Mouse (Mus musculus): ENCODE measurements around the gene Gpa33. TPM values are rescaled to one million over a fixed set of nuclear protein-coding genes. Genes with fewer than 3 reads are reported as not detected.
A peak's percentile ranks its signal among the peaks of the same experiment; 100 is the strongest.

Gene Gpa33
- total and polyA plus RNA-seq, 2 experiments from 2014 or later, result 0.17 TPM; not detected in 1

- Histone ChIP-seq H3K27me3 (ENCODE audit: insufficient read depth, low read length) (no peaks in the 10 kb centered on the region), H3K4me1 (ENCODE audit: insufficient read depth, low read length) (no peaks in the 10 kb centered on the region), H3K4me3 (ENCODE audit: low read depth, low read length) (no peak overlapping the region), H3K4me2 (ENCODE audit: low read depth, low read length, poor library complexity, severe bottlenecking) (no peak overlapping the region), H3K27ac (ENCODE audit: low read depth, low read length) (no peak overlapping the region), H3K9ac (replicated peaks; ENCODE audit: low read length, poor library complexity, severe bottlenecking) (no peak overlapping the region), H3K9me3 (ENCODE audit: low read length) (no peaks in the 10 kb centered on the region), H3K36me3 (ENCODE audit: insufficient read depth, low read length) (no peaks in the 10 kb centered on the region)
- TF ChIP-seq CTCF (IDR thresholded peaks at IDR 0.05), result no peak
- DNase-seq (ENCODE audit: low spot score), result no peak
- WGBS, result 97% methylated on average over 2 of the region's 2 CpGs
- no peak for ATAC-seq (ENCODE audit: low FRiP score)
These were observed 31.9 kb upstream of the Gpa33 start for GRCm38 (mm10) chr1:166098120-166098519.

GRCm38 (mm10) chr1:166102920-166103608 is 27.0 kb upstream of the Gpa33 start:
- H3K27ac ChIP-seq (ENCODE audit: low read depth, low read length), result no peak overlapping the region
- WGBS, result 66% methylated on average over 11 of the region's 11 CpGs
- no peaks in the 10 kb centered on the region for H3K27me3 ChIP-seq (ENCODE audit: insufficient read depth, low read length)
- no peaks in the 10 kb centered on the region for H3K9me3 ChIP-seq (ENCODE audit: low read length)
- no peak overlapping the region for H3K4me3 ChIP-seq (ENCODE audit: low read depth, low read length)
- peak; percentile 56 for TF ChIP-seq CTCF (IDR thresholded peaks at IDR 0.05)
- no peak for ATAC-seq (ENCODE audit: low FRiP score)
- no peak overlapping the region for H3K9ac ChIP-seq (replicated peaks; ENCODE audit: low read length, poor library complexity, severe bottlenecking)
- H3K36me3 ChIP-seq (ENCODE audit: insufficient read depth, low read length), result no peaks in the 10 kb centered on the region
- no peak overlapping the region for H3K4me2 ChIP-seq (ENCODE audit: low read depth, low read length, poor library complexity, severe bottlenecking)
- peak; percentile 11 for DNase-seq (ENCODE audit: low spot score)
- no peaks in the 10 kb centered on the region for H3K4me1 ChIP-seq (ENCODE audit: insufficient read depth, low read length)

GRCm38 (mm10) chr1:166104858-166105257 is 25.2 kb upstream of the Gpa33 start:
- H3K4me1 ChIP-seq (ENCODE audit: insufficient read depth, low read length), result no peaks in the 10 kb centered on the region
- no peak overlapping the region for H3K4me3 ChIP-seq (ENCODE audit: low read depth, low read length)
- WGBS, result 91% methylated on average over 3 of the region's 3 CpGs
- DNase-seq (ENCODE audit: low spot score) (no peak), ATAC-seq (ENCODE audit: low FRiP score) (no peak)
- no peak overlapping the region for H3K27ac ChIP-seq (ENCODE audit: low read depth, low read length)
- H3K9me3 ChIP-seq (ENCODE audit: low read length), result no peaks in the 10 kb centered on the region
- TF ChIP-seq CTCF (IDR thresholded peaks at IDR 0.05), result no peak
- H3K36me3 ChIP-seq (ENCODE audit: insufficient read depth, low read length), result no peaks in the 10 kb centered on the region
- no peak overlapping the region for H3K9ac ChIP-seq (replicated peaks; ENCODE audit: low read length, poor library complexity, severe bottlenecking)
- no peaks in the 10 kb centered on the region for H3K27me3 ChIP-seq (ENCODE audit: insufficient read depth, low read length)
- H3K4me2 ChIP-seq (ENCODE audit: low read depth, low read length, poor library complexity, severe bottlenecking), result no peak overlapping the region

- WGBS, result 84% methylated on average over 6 of the region's 6 CpGs
- H3K36me3 ChIP-seq (ENCODE audit: insufficient read depth, low read length), result no peaks in the 10 kb centered on the region
- no peaks in the 10 kb centered on the region for H3K9me3 ChIP-seq (ENCODE audit: low read length)
- no peaks in the 10 kb centered on the region for H3K4me1 ChIP-seq (ENCODE audit: insufficient read depth, low read length)
- no peak for DNase-seq (ENCODE audit: low spot score)
- H3K27ac ChIP-seq (ENCODE audit: low read depth, low read length), result no peak overlapping the region
- no peak overlapping the region for H3K9ac ChIP-seq (replicated peaks; ENCODE audit: low read length, poor library complexity, severe bottlenecking)
- H3K4me2 ChIP-seq (ENCODE audit: low read depth, low read length, poor library complexity, severe bottlenecking), result no peak overlapping the region
- no peak overlapping the region for H3K4me3 ChIP-seq (ENCODE audit: low read depth, low read length)
- no peak for ATAC-seq (ENCODE audit: low FRiP score)
- TF ChIP-seq CTCF (IDR thresholded peaks at IDR 0.05), result no peak
- no peaks in the 10 kb centered on the region for H3K27me3 ChIP-seq (ENCODE audit: insufficient read depth, low read length)
These were observed 24.6 kb upstream of the Gpa33 start for GRCm38 (mm10) chr1:166105464-166105863.

GRCm38 (mm10) chr1:166114986-166115385 is 15.1 kb upstream of the Gpa33 start:
- no peak for ATAC-seq (ENCODE audit: low FRiP score)

GRCm38 (mm10) chr1:166115719-166116118 is 14.3 kb upstream of the Gpa33 start:
- DNase-seq (ENCODE audit: low spot score), result no peak
- no peak for ATAC-seq (ENCODE audit: low FRiP score)
- Histone ChIP-seq H3K4me2 (ENCODE audit: low read depth, low read length, poor library complexity, severe bottlenecking) (no peak overlapping the region), H3K4me3 (ENCODE audit: low read depth, low read length) (no peak overlapping the region), H3K9me3 (ENCODE audit: low read length) (no peaks in the 10 kb centered on the region), H3K27me3 (ENCODE audit: insufficient read depth, low read length) (no peaks in the 10 kb centered on the region), H3K27ac (ENCODE audit: low read depth, low read length) (no peak overlapping the region), H3K4me1 (ENCODE audit: insufficient read depth, low read length) (no peaks in the 10 kb centered on the region), H3K9ac (replicated peaks; ENCODE audit: low read length, poor library complexity, severe bottlenecking) (no peak overlapping the region), H3K36me3 (ENCODE audit: insufficient read depth, low read length) (no peaks in the 10 kb centered on the region)
- WGBS, result 95% methylated on average over 4 of the region's 4 CpGs
- TF ChIP-seq CTCF (IDR thresholded peaks at IDR 0.05), result no peak

More at GRCm38 (mm10) chr1:166114986-166115385, 15.1 kb upstream of the Gpa33 start:
- Histone ChIP-seq H3K4me1 (ENCODE audit: insufficient read depth, low read length) (no peaks in the 10 kb centered on the region), H3K27ac (ENCODE audit: low read depth, low read length) (no peak overlapping the region), H3K9ac (replicated peaks; ENCODE audit: low read length, poor library complexity, severe bottlenecking) (no peak overlapping the region), H3K9me3 (ENCODE audit: low read length) (no peaks in the 10 kb centered on the region), H3K36me3 (ENCODE audit: insufficient read depth, low read length) (no peaks in the 10 kb centered on the region), H3K4me2 (ENCODE audit: low read depth, low read length, poor library complexity, severe bottlenecking) (no peak overlapping the region), H3K4me3 (ENCODE audit: low read depth, low read length) (no peak overlapping the region), H3K27me3 (ENCODE audit: insufficient read depth, low read length) (no peaks in the 10 kb centered on the region)
- TF ChIP-seq CTCF (IDR thresholded peaks at IDR 0.05), result no peak
- DNase-seq (ENCODE audit: low spot score), result no peak
- WGBS, result 91% methylated on average over 3 of the region's 3 CpGs
